ENCODE assay signal across 13 mouse cellular contexts in genomic region chr11:119720101-119721048, GRCm38 (mm10).
DNase-seq lines count a peak whose midpoint lies in the region; ATAC-seq and TF ChIP-seq lines count a peak whose summit lies in the region.
"Had no signal": no experiment of that assay in that cellular context is flagged by ENCODE, and none has a peak within 500 bp of the region (broad histone marks: within the 10 kb centered on the region; RNA-seq: fewer than 3 reads in every experiment).

No protein-coding gene starts in this region.

- no peak overlapping the region for H3K9ac ChIP-seq in heart, embryonic 12.5 days
- H3K9ac ChIP-seq in lung, postnatal 0 days (replicated peaks; ENCODE audit: low read depth): no peak overlapping the region
- H3K9ac ChIP-seq: embryonic facial prominence, embryonic 13.5 days; neural tube, embryonic 15.5 days had no signal

- WGBS in cerebellum, adult 2 months: 47% methylated on average over 9 of the region's 9 CpGs
- WGBS in heart, embryonic 12.5 days: 65% methylated on average over 9 of the region's 9 CpGs
- 49% methylated on average over 9 of the region's 9 CpGs for WGBS in lung, postnatal 0 days

- DNase-seq in cerebellum, adult 2 months: peak; percentile 54 to 69
- DNase-seq in cerebellum, adult 9-10 months: no peak
- DNase-seq in 3T3-L1 (ENCODE audit: low read depth, low spot score): peak; percentile 87
- DNase-seq in lung, postnatal 0 days (ENCODE audit: low spot score): peak; percentile 76
- DNase-seq in embryo, embryonic 10 days (ENCODE audit: low spot score): no peak
- DNase-seq in thymus, postnatal 25 days: no peak
- DNase-seq: kidney, postnatal 25 days; left cerebral cortex, postnatal 4 days had no signal

- no peak overlapping the region for H3K4me3 ChIP-seq in cerebellum, adult 2 months (replicated peaks; ENCODE audit: insufficient read depth, low read depth, low read length)
- no peak overlapping the region for H3K4me3 ChIP-seq in heart, embryonic 12.5 days
- no peak overlapping the region for H3K4me3 ChIP-seq in lung, postnatal 0 days (ENCODE audit: low read depth, low read length)
- H3K4me3 ChIP-seq: embryonic facial prominence, embryonic 13.5 days; megakaryocyte, embryonic 14.5 days; neural tube, embryonic 15.5 days had no signal

- peak overlapping the region; percentile 50; the same call in 1 of the 2 replicates for H3K27ac ChIP-seq in cerebellum, adult 2 months (ENCODE audit: insufficient read depth, low read length)
- peak overlapping the region; percentile 64 for H3K27ac ChIP-seq in heart, embryonic 12.5 days (ENCODE audit: poor library complexity, severe bottlenecking)
- no peak overlapping the region for H3K27ac ChIP-seq in lung, postnatal 0 days (ENCODE audit: low read length)
- H3K27ac ChIP-seq: embryonic facial prominence, embryonic 13.5 days; neural tube, embryonic 15.5 days had no signal

- H3K9me3 ChIP-seq in heart, embryonic 12.5 days (replicated peaks): 0 out of 2 replicates have a peak, but pooled peaks cover 4% of the 10 kb centered on the region
- H3K9me3 ChIP-seq in lung, postnatal 0 days (ENCODE audit: low read length): no peaks in the 10 kb centered on the region
- H3K9me3 ChIP-seq: neural tube, embryonic 15.5 days had no signal

- H3K4me2 ChIP-seq in heart, embryonic 12.5 days: no peak overlapping the region
- H3K4me2 ChIP-seq in lung, postnatal 0 days (replicated peaks; ENCODE audit: low read depth, low read length): no peak overlapping the region
- H3K4me2 ChIP-seq: embryonic facial prominence, embryonic 13.5 days; neural tube, embryonic 15.5 days had no signal

- no peak for TF ChIP-seq POLR2A in cerebellum, adult 2 months (IDR thresholded peaks at IDR 0.05; ENCODE audit: borderline replicate concordance, insufficient read depth, low read length)

- no peaks in the 10 kb centered on the region for H3K27me3 ChIP-seq in cerebellum, adult 2 months (ENCODE audit: control insufficient read depth, insufficient read depth, low read length)
- H3K27me3 ChIP-seq in heart, embryonic 12.5 days (replicated peaks): no peaks in the 10 kb centered on the region
- H3K27me3 ChIP-seq in lung, postnatal 0 days (replicated peaks; ENCODE audit: insufficient read depth, low read length): no peaks in the 10 kb centered on the region
- H3K27me3 ChIP-seq: embryonic facial prominence, embryonic 13.5 days; megakaryocyte, embryonic 14.5 days; neural tube, embryonic 15.5 days had no signal

- peaks cover 15% of the 10 kb centered on the region for H3K4me1 ChIP-seq in cerebellum, adult 2 months (ENCODE audit: control insufficient read depth, insufficient read depth, low read length)
- H3K4me1 ChIP-seq in heart, embryonic 12.5 days (replicated peaks): peaks cover 34% of the 10 kb centered on the region
- H3K4me1 ChIP-seq in lung, postnatal 0 days (ENCODE audit: insufficient read depth, low read depth, low read length): 0 out of 2 replicates have a peak, but pooled peaks cover 3% of the 10 kb centered on the region

- ATAC-seq in heart, embryonic 12.5 days (ENCODE audit: insufficient number of reproducible peaks, low FRiP score): no peak
- peak; percentile 60 for ATAC-seq in lung, postnatal 0 days
- no peak; the same call in 1 of the 2 replicates for ATAC-seq in frontal cortex, adult (ENCODE audit: low TSS enrichment)

- TF ChIP-seq EP300 in lung, postnatal 0 days (IDR thresholded peaks at IDR 0.05): 0 out of 2 replicates have a peak, but pooled peaks have one; percentile 31

- no peak for TF ChIP-seq CTCF in cerebellum, adult 2 months (IDR thresholded peaks at IDR 0.05; ENCODE audit: borderline replicate concordance, insufficient read depth, low read depth, low read length)
- no peak for TF ChIP-seq CTCF in lung, postnatal 0 days (IDR thresholded peaks at IDR 0.05)

- H3K36me3 ChIP-seq in heart, embryonic 12.5 days: peaks cover 8% of the 10 kb centered on the region; the same call in 1 of the 2 replicates
- no peaks in the 10 kb centered on the region for H3K36me3 ChIP-seq in lung, postnatal 0 days (ENCODE audit: insufficient read depth, low read length)

Comparison
In these comparisons a context has a peak if more than half of its experiments do, and no peak if none do; other contexts are left out.
1. DNase-seq: peak in cerebellum, adult 2 months (2 of 2), 3T3-L1 (single experiment) and lung, postnatal 0 days (single experiment); none in cerebellum, adult 9-10 months (single experiment), embryo, embryonic 10 days (single experiment) and thymus, postnatal 25 days (single experiment).